Mouse (Mus musculus) kidney, adult 2 months (tissue): ENCODE data around the gene Gm9602. TPM values are rescaled to one million over a fixed set of nuclear protein-coding genes. Genes with fewer than 3 reads are reported as not detected.
A peak's percentile ranks its signal among the peaks of the same experiment; 100 is the strongest.
"Not testable (repeated sequence)": the region's sequence is repeated elsewhere in the genome, so short reads cannot be mapped to it uniquely, and the experiment has no call there.

Experiments
- DNase-seq: peaks from one replicate; pipeline ENCODE4 v3.0.0; 2021
- H3K27ac ChIP-seq: fragments of 200-500 bp; 2 replicates; pipeline ENCODE4 v1.5.1; 2012; ENCODE audit warnings: low read depth, low read length, control low read depth, inconsistent platforms; ENCODE audit not compliant: insufficient read depth
- H3K27me3 ChIP-seq: fragments of 200-500 bp; replicated peaks from 2 replicates; pipeline ENCODE4 v1.6.1; 2012; ENCODE audit warnings: mild to moderate bottlenecking, moderate library complexity, low read length, inconsistent platforms; ENCODE audit not compliant: control insufficient read depth, insufficient read depth
- H3K36me3 ChIP-seq: fragments of 200-500 bp; 2 replicates; pipeline ENCODE4 v1.6.1; 2012; ENCODE audit warnings: mild to moderate bottlenecking, moderate library complexity, low read length, inconsistent platforms; ENCODE audit not compliant: control insufficient read depth, insufficient read depth
- H3K4me1 ChIP-seq: fragments of 200-500 bp; 2 replicates; pipeline ENCODE4 v1.6.1; 2011; ENCODE audit warnings: low read length; ENCODE audit not compliant: control insufficient read depth, insufficient read depth
- H3K4me3 ChIP-seq: fragments of 200-500 bp; 2 replicates; pipeline ENCODE4 v1.5.1; 2011; ENCODE audit warnings: mild to moderate bottlenecking, low read depth, low read length, control low read depth; ENCODE audit not compliant: insufficient read depth
- WGBS: fragments of 180-500 bp; shearing (Covaris S2); methylation state at CpG from one replicate; pipeline ENCODE4 v1.1.7; 2018; 5-methylcytosine and 5-hydroxymethylcytosine counted together
- polyA plus RNA-seq: library from polyadenylated mRNA; depleted of rRNA; stranded (reverse); fragments of >200 nt; gene quantifications from 2 replicates; pipeline ENCODE4 v1.2.3, GENCODE M21; 2012; rRNA removed

The Gm9602 gene
- not detected in 2 replicates for polyA plus RNA-seq

DNA sequence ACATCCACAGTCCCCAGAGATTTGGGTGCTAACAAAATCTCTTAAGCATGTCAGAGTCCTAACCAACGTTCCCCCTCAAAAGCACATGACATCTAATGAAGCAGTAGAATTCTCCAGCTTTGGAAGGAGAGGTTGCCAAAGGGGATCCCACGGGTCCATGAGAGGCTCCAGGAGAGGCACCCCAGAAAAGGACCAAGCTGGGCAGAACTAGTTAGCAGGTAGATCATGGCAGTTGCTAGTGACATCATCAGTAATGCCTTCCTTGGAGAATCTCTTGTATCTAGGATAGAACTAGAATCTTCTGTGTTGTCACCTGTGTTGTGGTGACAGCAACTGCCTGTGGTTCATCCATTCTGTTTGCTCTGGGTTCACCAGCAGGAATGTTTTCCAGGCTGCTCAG, at the start of gene Gm9602:
Gm9602 (plus strand) TSS at position 301 of the 400 bp plus-strand sequence.
- not testable (repeated sequence) for H3K4me3 ChIP-seq, H3K36me3 ChIP-seq, H3K27me3 ChIP-seq, H3K4me1 ChIP-seq, H3K27ac ChIP-seq, DNase-seq
- 73% methylated on average over 1 of the region's 2 CpGs for WGBS

- not testable (repeated sequence) for H3K27me3 ChIP-seq, H3K36me3 ChIP-seq, H3K4me3 ChIP-seq, H3K4me1 ChIP-seq, H3K27ac ChIP-seq
- WGBS = 79% methylated on average over 6 of the region's 6 CpGs
- peak; percentile 8 for DNase-seq
These were observed 30.3 kb downstream of the Gm9602 start for GRCm38 (mm10) chr14:4806421-4806820.

DNA sequence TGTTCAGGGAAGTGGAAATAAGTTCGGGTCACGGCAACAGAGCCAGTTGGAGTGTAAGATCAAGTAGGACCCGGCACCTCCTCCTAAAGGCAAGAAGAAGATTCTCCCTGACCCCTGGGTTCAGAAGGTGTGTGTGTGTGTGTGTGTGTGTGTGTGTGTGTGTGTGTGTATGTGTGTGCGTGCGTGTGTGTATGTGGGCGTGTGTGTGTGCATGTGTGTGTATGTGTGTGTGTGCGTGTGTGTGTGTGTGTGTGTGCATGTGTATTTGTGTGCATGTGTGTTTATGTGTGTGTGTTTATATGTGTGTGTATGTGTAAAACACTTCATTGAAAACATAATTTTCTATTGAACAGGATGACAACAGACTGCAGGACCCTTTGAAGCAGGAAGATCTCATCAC, 45.8 kb downstream of the Gm9602 start:
- H3K36me3 ChIP-seq, H3K4me3 ChIP-seq, H3K27ac ChIP-seq, H3K4me1 ChIP-seq, H3K27me3 ChIP-seq, DNase-seq: not testable (repeated sequence)
- 72% methylated on average over 2 of the region's 7 CpGs for whole genome bisulfite sequencing

Other genes starting within 250 kb of the Gm9602 start
- gene Gm3047, start 220.9 kb upstream of the Gm9602 start, polyA plus RNA-seq = not detected in 2 replicates
- not detected in 2 replicates for gene Gm8159, start 144.0 kb upstream of the Gm9602 start, polyA plus RNA-seq
- not detected in 2 replicates for gene Gm3239, start 112.1 kb upstream of the Gm9602 start, polyA plus RNA-seq
- not detected in 2 replicates for gene Gm7876, start 67.1 kb upstream of the Gm9602 start, polyA plus RNA-seq
- gene Gm3252, start 49.6 kb upstream of the Gm9602 start, polyA plus RNA-seq = 0.05 TPM in 1 of 2 replicates, not detected in the other
- not detected in 2 replicates for gene Gm3269, start 61.8 kb downstream of the Gm9602 start, polyA plus RNA-seq
- gene Gm3264, start 79.2 kb downstream of the Gm9602 start, polyA plus RNA-seq = not detected in 2 replicates
- not detected in 2 replicates for gene Gm3278, start 116.1 kb downstream of the Gm9602 start, polyA plus RNA-seq
- not detected in 2 replicates for gene Gm8297, start 207.6 kb downstream of the Gm9602 start, polyA plus RNA-seq
- gene Gm3298, start 239.6 kb downstream of the Gm9602 start, polyA plus RNA-seq = not detected in 2 replicates